Mouse (Mus musculus): ENCODE measurements around the gene Wnt7b. TPM values are rescaled to one million over a fixed set of nuclear protein-coding genes. Genes with fewer than 3 reads are reported as not detected.
A peak's percentile ranks its signal among the peaks of the same experiment; 100 is the strongest.

Wnt7b gene
- total RNA-seq, 2 experiments from 2014 or later = not detected

DNA sequence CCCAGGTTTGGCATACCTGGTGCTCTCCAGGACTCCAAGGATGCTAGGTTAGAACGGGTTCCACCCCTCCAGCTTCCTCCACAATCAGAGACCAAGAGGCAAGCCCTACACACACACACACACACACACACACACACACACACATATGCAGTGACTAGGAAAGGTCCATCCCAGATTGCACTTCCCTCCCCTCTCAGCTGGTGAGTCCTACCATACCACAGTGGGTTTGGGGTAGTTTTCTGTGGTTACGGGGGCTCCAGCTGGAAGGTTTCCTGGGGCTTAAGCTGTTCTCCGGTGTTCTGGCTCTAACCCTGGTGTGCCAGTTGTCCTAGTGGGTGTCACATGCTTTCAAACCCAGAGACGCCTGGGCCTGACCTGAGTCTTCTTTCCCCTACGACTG is 8.2 kb downstream of the Wnt7b start:
- ATAC-seq (replicated peaks; ENCODE audit: poor library complexity, severe bottlenecking) = no peak

DNA sequence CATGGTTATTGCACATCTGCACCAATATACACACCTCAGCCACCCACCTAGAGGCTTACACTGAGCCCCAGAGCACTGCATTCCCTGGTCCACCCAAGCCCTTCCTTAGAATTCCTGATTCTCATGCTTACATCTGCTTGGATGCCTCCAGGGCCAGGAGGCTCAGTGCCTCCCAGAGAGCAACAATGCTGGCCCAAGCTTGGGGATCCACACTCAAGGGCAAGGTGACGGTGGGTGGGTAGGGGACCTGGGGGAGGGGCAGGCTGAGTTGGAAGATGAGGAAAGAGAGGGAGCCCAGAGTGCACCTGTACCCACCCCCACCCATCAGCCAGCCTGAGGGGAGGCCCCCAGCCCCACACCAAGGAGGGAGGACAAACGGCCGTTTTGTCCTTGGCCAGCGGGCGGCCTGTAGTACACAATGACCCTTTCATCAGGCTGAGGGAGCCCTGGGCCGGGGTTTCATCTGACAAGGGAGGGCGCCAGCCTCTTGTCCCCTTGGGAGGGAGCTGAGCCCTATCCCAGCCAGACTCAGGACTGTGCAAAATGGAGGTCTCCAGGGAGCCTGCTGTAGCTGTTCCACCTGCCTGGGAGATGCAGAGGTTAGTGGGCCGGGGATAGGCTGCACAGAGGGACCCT is 9.5 kb downstream of the Wnt7b start:
- no peak for ATAC-seq (replicated peaks; ENCODE audit: poor library complexity, severe bottlenecking)

GRCm38 (mm10) chr15:85569995-85570734 is 12.1 kb downstream of the Wnt7b start:
- peak; percentile 17; the same call in 1 of the 2 replicates for ATAC-seq (replicated peaks; ENCODE audit: poor library complexity, severe bottlenecking)

- no peak for ATAC-seq (replicated peaks; ENCODE audit: poor library complexity, severe bottlenecking)
Observed at GRCm38 (mm10) chr15:85569167-85569797, 13.0 kb downstream of the Wnt7b start.

DNA sequence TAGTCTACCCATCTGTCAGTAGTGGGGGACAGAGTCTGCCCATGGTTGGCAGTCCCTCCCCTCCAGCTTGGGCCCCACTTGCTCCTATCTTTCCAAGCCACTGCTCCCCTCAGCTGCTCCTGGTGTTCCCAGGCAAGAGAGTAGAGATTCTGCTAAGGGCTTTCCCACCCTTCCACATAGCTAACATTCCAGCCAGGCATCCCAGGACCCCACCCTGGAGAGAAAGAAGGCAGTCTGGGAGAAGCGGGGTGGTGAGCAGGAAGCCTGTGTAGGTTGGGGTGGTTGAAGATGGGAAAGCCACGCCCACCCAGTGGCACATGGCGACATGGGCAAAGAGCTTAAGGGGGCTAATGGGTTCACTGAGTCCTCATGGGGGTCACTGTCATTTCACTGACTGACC is 13.9 kb downstream of the Wnt7b start:
- no peak for ATAC-seq (replicated peaks; ENCODE audit: poor library complexity, severe bottlenecking)

DNA sequence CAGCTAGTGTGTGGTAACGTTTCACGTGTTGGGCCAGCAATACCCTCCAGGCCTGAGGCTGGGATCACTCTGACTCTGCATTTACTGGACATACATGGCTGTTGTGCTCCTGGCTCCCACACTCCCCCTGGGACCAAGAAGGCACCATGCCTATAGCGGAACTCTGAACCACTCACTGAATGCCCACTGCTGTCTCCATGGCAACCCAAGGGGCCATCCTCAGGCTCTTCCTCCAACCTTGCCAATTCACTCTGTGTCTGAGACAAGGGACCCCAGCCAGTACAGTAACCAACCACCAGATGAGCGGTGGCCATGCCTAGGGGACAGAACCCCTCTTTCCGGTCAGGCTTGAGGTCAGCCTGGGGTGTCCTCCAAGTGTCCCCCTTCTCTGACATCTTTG is 17.3 kb downstream of the Wnt7b start:
- ATAC-seq (replicated peaks; ENCODE audit: poor library complexity, severe bottlenecking) = no peak

DNA sequence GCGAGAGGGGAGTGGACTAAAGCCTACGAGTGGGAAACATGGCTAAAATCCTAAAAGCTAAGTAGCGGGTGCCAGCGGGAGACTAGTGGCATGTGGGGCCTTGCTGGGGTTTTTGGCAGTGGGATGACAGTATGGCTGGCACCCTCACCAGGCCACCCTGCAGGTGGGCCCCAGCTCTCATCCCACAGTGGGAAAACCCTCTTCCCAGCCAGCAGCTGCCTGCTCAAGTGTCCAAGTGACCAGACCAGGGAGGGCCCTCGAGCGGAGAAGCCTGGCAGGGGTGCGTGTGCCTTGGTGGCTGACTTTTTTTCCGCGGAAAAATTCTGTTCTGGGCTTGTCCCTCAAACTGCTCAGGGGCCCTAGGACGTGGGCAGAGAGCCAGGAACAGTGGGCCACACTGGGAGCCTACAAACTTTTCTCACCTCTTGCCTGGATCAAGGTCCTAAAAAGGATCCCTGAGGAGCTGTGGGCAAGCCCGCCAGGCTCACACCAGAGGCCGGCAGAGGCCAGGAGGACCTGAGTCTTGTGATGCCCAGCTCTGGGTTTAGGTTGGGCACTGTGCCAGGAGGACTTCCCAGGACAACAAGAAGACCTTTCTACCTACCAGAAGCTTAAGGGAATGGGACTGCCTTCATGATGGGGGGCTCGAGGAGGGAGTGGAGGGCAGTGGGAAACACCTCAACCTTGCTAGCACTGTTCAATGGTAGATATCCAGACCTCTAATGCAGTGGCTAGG is 18.1 kb downstream of the Wnt7b start:
- no peak for ATAC-seq (replicated peaks; ENCODE audit: poor library complexity, severe bottlenecking)

DNA sequence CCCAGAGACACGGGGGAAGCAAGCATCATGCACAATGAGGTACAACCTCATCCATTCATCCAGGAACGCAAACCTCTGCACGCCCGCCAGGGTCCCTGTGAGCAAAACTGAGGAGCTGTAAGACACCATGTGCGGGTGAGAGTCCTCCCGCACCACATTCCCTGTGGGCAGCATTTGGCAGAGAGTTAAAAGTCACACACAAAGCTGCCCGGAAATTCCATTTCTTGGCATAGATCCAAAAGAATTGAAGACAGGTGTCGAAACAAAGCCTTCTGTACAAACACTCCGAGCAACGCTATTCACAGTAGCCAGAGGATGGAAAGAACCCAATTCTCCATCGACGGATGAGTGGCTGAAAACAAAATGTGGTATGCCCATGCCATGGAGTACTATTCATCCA is 20.3 kb downstream of the Wnt7b start:
- no peak for ATAC-seq (replicated peaks; ENCODE audit: poor library complexity, severe bottlenecking)

- no peak for ATAC-seq (replicated peaks; ENCODE audit: poor library complexity, severe bottlenecking)
Observed at GRCm38 (mm10) chr15:85560830-85561229, 21.4 kb downstream of the Wnt7b start.

DNA sequence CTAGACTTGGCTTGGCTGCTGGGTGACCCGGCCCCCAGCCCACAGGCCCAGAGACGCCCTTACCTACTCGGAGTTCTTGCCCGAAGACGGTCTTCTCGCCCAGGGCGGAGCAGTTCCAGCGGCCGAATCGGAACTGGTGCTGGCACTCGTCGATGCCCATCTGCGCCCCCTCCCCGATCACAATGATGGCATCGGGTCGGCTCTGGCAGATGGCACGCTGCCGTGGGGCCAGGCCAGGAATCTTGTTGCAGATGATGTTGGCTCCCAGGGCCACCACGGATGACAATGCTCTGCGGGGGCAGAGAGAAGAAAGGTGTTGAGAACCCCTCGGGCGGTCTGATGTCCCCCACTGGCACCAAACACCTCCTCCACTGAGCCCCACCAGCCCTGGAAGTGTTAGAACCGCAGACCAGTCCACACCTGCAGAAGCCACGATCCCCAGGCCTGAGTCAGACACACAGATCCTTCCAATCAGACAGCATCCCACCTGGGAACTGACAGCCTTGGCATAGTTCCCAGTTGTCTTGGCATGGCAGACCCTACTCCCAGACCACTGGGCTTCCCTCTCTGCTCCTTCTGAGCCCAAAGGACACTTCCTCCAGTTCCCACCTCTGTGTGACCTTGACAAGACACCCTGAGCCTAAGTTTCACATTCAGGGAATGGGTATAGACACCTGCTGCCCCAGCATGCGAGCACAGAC is 23.3 kb downstream of the Wnt7b start:
- no peak for ATAC-seq (replicated peaks; ENCODE audit: poor library complexity, severe bottlenecking)

DNA sequence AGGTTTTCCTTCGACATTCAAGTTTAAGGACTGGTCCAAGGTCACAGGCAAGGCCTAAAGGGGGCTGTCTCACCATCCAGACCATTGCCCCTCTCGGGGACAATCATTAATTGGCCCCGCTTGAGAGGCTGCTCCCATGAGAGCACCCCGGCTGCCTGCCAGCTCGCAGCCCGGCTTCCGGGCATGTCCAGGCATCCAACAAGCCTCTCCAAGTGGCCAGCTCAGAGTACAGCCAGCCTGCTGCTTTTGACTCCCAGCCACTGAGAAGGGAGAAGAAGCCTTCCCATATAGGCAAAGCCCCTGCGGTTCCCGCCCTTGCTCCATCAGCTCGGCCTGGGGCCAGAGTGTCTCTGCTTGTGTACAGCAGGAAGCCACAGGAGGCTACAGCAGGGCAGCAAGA is 26.5 kb downstream of the Wnt7b start:
- ATAC-seq (replicated peaks; ENCODE audit: poor library complexity, severe bottlenecking) = no peak

- no peak for ATAC-seq (replicated peaks; ENCODE audit: poor library complexity, severe bottlenecking)
Observed at GRCm38 (mm10) chr15:85553421-85553820, 28.9 kb downstream of the Wnt7b start.

DNA sequence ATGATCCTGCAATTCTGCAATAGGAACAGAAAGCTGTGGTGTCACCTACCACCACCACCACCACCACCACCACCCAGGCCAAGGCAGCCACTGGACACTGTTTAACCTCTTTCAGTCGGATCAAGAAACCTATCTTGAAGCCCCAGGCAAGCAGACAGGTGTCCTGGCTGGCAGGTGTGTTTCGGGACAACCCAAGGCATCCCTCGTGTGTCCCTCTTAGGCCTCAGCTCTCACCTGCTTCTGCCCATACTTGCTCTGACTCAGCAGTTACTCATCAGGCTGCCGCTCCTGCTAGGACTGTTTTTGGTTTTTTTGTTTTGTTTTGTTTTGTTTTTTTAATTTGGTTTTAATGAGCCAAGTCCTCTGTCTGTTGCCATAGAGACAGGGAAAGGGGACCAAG is 35.8 kb downstream of the Wnt7b start:
- no peak for ATAC-seq (replicated peaks; ENCODE audit: poor library complexity, severe bottlenecking)

- ATAC-seq (replicated peaks; ENCODE audit: poor library complexity, severe bottlenecking) = no peak
Observed at GRCm38 (mm10) chr15:85545369-85545768, 36.9 kb downstream of the Wnt7b start.

DNA sequence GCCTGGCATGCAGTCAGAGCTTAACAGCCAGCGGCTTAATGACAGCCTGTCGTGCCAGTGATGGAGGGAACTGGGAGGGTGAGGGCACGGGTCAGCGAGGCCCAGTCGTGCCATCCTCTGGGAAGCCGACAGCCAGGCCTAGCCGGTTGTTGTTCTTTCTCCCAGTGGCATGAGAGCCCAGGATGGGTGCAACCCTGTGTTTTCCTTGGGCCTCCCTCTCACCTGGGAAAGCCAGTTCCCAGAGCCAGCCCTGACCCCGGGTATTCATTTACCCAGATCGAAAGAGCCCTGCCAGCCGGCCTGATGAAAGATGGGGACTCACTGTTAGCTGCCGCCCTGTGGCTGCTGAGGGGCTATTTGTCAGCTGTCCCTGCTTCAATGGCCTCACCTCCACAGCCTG is 44.1 kb downstream of the Wnt7b start:
- ATAC-seq (replicated peaks; ENCODE audit: poor library complexity, severe bottlenecking) = no peak

DNA sequence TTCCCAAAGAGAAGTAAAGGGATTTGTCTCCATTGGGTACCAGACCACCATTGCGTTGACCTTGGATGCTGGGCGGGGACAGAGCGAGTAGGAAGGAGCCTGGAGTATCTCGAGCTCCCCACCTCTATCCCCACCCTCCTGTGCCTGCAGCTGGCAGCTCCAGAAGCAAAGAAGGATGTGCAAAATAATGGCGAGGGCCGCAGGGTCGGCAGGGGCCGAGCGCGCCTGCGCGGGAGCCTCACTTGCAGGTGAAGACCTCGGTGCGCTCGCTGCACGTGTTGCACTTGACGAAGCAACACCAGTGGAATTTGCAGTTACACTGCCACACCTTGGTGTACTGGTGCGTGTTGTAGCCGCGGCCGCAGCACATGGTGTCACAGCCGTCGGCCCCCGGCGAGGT is 45.1 kb downstream of the Wnt7b start:
- no peak for ATAC-seq (replicated peaks; ENCODE audit: poor library complexity, severe bottlenecking)

- no peak for ATAC-seq (replicated peaks; ENCODE audit: poor library complexity, severe bottlenecking)
Observed at GRCm38 (mm10) chr15:85534646-85535045, 47.6 kb downstream of the Wnt7b start.

DNA sequence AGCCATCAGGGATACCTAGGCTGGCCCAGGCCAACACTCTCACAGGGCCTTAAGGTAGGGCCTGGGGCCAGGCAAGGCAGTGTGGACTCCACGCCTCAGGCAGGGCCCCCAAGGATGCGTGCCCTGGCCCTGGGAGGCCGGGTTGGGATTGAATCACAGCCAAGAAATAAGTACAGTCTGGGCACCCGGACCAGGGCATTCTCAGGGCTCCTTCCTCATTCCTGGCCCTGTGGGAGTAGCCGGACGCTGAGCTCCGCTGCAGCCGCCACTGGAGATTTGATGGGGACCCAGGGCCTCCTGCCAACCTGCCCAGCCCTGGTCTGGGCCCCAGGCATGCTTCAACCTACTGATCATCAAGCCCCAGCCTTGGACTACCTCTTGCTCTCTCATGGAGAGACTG is 48.1 kb downstream of the Wnt7b start:
- ATAC-seq (replicated peaks; ENCODE audit: poor library complexity, severe bottlenecking) = no peak

- no peak for ATAC-seq (replicated peaks; ENCODE audit: poor library complexity, severe bottlenecking)
Observed at GRCm38 (mm10) chr15:85532063-85532462, 50.2 kb downstream of the Wnt7b start.

GRCm38 (mm10) chr15:85529911-85530310 is 52.4 kb downstream of the Wnt7b start:
- ATAC-seq (replicated peaks; ENCODE audit: poor library complexity, severe bottlenecking) = no peak
